Mouse (Mus musculus): Measurements from ENCODE around the gene Trim40. TPM values are rescaled to one million over a fixed set of nuclear protein-coding genes. Genes with fewer than 3 reads are reported as not detected.
"Not testable (repeated sequence)": the region's sequence is repeated elsewhere in the genome, so short reads cannot be mapped to it uniquely, and the experiment has no call there.

Gene Trim40
- polyA plus RNA-seq, 1 experiment = not detected

DNA sequence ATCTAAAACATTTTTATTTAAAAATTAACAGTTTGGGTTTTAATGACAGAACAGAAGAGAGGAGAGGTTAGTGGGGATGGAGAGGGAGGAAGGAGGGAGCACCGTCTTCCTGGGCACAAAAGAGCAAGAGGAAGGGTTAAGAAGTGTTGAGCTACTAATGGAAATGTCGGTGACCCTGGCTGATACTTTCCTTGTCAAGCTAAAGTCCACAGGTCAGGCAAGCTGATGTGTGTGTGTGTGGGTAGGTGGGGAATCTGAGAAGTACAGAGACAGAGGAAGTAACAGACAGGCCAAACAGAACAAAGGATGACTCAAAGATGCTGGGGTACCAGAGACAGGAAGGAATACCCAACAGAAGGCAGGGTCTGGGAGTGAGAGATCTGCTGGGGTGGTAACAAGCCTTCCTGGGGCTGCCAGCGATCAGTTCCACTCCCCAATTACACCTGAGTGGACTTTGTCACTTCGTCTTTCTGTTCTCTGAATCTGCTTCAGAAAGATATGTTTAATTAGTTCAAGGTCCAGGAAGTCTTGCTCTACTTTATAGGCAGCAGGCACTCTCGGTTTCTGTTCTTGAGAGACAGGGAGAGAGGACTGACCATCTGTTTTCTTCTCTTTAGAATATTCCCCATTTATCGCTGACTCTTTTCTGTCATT is 7.8 kb upstream of the Trim40 start, which contains the start of gene Trim31:
Gene Trim31 (plus strand): TSS at position 567 of the 654 bp plus-strand sequence.
- no peak within 1 kb of the TSS for H3K4me3 ChIP-seq (ENCODE audit: insufficient read depth, low read depth, low read length)
- 85% methylated on average over 6 of the region's 6 CpGs for WGBS

GRCm38 (mm10) chr17:36897065-36897464 is 7.1 kb upstream of the Trim40 start:
- TF ChIP-seq CTCF (IDR thresholded peaks at IDR 0.05; ENCODE audit: insufficient read depth, low read depth, low read length) = no peak
- no peak for TF ChIP-seq POLR2A (IDR thresholded peaks at IDR 0.05; ENCODE audit: insufficient read depth, low read depth, low read length)
- Histone ChIP-seq H3K27ac (ENCODE audit: insufficient read depth, low read depth, low read length) (no peak overlapping the region), H3K4me1 (ENCODE audit: control insufficient read depth, insufficient read depth, low read length) (peaks cover 3% of the 10 kb centered on the region), H3K4me3 (ENCODE audit: insufficient read depth, low read depth, low read length) (no peak overlapping the region)

More for the DNA sequence above, 7.8 kb upstream of the Trim40 start, which contains the start of gene Trim31:
- TF ChIP-seq POLR2A (IDR thresholded peaks at IDR 0.05; ENCODE audit: insufficient read depth, low read depth, low read length) (no peak), CTCF (IDR thresholded peaks at IDR 0.05; ENCODE audit: insufficient read depth, low read depth, low read length) (no peak)
- Histone ChIP-seq H3K4me1 (ENCODE audit: control insufficient read depth, insufficient read depth, low read length) (peaks cover 3% of the 10 kb centered on the region), H3K27ac (ENCODE audit: insufficient read depth, low read depth, low read length) (no peak within 1 kb of the TSS)

DNA sequence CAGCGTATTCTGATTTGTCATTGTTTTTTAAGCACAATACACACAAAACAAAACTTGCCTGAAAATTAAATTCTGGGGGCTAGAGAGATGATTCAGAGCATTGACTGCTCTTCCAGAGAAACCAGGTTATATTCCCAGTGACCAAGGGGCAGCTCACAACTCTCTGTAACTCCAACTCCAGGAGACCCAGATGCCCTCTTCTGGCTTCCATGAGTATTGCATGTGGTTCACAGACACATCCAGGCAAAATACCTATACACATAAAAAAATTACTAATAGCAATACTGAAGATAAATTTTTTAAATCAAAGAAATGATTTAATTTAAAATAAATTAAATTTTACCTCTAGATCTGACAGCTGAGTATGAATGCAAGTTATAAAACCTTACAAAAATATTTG is 6.7 kb upstream of the Trim40 start:
- Histone ChIP-seq H3K4me3 (ENCODE audit: insufficient read depth, low read depth, low read length) (no peak overlapping the region), H3K27ac (ENCODE audit: insufficient read depth, low read depth, low read length) (no peak overlapping the region), H3K4me1 (ENCODE audit: control insufficient read depth, insufficient read depth, low read length) (peaks cover 3% of the 10 kb centered on the region)
- 91% methylated on average over 1 of the region's 1 CpGs for WGBS
- TF ChIP-seq POLR2A (IDR thresholded peaks at IDR 0.05; ENCODE audit: insufficient read depth, low read depth, low read length) (no peak), CTCF (IDR thresholded peaks at IDR 0.05; ENCODE audit: insufficient read depth, low read depth, low read length) (no peak)

DNA sequence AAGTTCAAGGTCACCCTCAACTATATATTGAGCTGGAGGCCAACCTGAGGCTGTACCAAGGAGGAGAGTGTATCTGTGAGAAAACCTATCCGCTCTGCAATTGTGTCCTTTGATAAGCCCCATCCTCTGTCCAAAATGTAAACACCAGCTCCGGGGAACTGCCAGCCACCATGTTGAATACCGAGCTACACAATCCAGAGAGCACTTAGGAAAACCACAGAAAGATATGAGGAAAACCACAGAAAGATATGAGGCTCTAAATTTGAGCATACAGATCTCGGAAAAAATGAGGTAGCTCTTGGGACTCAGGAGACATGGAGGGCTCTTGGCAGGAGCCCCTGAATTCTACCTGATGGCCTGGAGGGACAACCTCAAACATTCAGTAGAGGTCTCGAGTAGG is 3.5 kb upstream of the Trim40 start:
- H3K27ac ChIP-seq (ENCODE audit: insufficient read depth, low read depth, low read length) = no peak overlapping the region
- H3K4me3 ChIP-seq (ENCODE audit: insufficient read depth, low read depth, low read length) = no peak overlapping the region
- 83% methylated on average over 5 of the region's 5 CpGs for WGBS
- H3K4me1 ChIP-seq (ENCODE audit: control insufficient read depth, insufficient read depth, low read length) = no peaks in the 10 kb centered on the region
- TF ChIP-seq POLR2A (IDR thresholded peaks at IDR 0.05; ENCODE audit: insufficient read depth, low read depth, low read length) (no peak), CTCF (IDR thresholded peaks at IDR 0.05; ENCODE audit: insufficient read depth, low read depth, low read length) (no peak)

DNA sequence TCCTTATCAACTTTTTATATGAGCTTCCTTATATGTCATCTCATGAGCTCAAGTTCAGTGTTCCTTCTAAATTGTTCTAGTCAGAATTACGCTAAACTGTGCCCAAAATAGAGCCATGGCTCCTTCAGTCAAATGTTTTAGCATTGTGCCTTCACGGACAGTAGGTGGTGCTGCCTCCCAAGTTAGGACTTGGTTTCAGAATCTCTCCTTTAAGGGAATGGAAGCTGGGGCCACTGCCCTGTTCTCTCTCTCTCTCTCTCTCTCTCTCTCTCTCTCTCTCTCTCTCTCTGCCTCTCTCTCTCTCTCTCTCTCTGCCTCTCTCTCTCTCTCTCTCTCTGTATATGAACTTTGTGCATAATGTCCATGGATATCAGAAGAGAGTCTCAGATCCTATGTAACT is 2.4 kb upstream of the Trim40 start:
- Histone ChIP-seq H3K4me3 (ENCODE audit: insufficient read depth, low read depth, low read length) (no peak overlapping the region), H3K27ac (ENCODE audit: insufficient read depth, low read depth, low read length) (no peak overlapping the region), H3K4me1 (ENCODE audit: control insufficient read depth, insufficient read depth, low read length) (no peaks in the 10 kb centered on the region)
- no peak for TF ChIP-seq CTCF (IDR thresholded peaks at IDR 0.05; ENCODE audit: insufficient read depth, low read depth, low read length)
- no peak for TF ChIP-seq POLR2A (IDR thresholded peaks at IDR 0.05; ENCODE audit: insufficient read depth, low read depth, low read length)
- WGBS = 2% methylated on average over 2 of the region's 2 CpGs

- WGBS = 89% methylated on average over 1 of the region's 1 CpGs
- H3K4me1 ChIP-seq (ENCODE audit: control insufficient read depth, insufficient read depth, low read length); H3K27ac ChIP-seq (ENCODE audit: insufficient read depth, low read depth, low read length); H3K4me3 ChIP-seq (ENCODE audit: insufficient read depth, low read depth, low read length): not testable (repeated sequence)
Observed at GRCm38 (mm10) chr17:36891496-36891895, 1.6 kb upstream of the Trim40 start.

DNA sequence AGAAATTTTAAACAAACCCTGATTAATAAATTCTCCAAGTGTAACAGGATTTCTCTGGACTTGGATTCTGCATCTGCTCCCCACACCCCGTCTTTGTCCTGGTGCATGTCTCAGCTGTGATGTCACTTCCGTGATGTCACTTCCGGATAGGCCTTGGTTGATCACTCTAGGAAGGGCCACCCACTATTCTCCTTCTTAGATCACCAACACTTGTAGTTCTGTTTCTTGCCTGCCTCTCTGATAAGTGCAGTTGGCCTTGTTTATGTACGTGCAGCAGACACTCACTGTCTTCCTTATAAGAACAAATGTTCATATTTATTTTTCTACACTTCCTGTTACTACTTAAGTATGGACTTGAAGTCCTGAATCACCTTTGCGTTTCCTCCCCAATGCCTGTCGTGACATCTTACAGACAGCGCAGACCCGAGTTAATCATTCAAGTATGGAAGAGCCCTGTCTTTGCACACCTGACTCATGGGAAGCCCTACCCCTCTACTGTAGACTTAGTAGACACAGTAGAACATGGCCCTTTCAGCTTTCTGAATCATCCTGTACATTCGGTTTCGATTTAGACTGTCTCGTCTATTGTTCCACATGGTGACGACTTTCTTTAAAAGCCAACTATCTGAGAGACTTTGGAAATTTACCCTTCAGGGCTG is 4.7 kb downstream of the Trim40 start:
- Histone ChIP-seq H3K4me1 (ENCODE audit: control insufficient read depth, insufficient read depth, low read length) (no peaks in the 10 kb centered on the region), H3K27ac (ENCODE audit: insufficient read depth, low read depth, low read length) (no peak overlapping the region), H3K4me3 (ENCODE audit: insufficient read depth, low read depth, low read length) (no peak overlapping the region)
- TF ChIP-seq CTCF (IDR thresholded peaks at IDR 0.05; ENCODE audit: insufficient read depth, low read depth, low read length) (no peak), POLR2A (IDR thresholded peaks at IDR 0.05; ENCODE audit: insufficient read depth, low read depth, low read length) (no peak)
- WGBS = 95% methylated on average over 12 of the region's 12 CpGs

DNA sequence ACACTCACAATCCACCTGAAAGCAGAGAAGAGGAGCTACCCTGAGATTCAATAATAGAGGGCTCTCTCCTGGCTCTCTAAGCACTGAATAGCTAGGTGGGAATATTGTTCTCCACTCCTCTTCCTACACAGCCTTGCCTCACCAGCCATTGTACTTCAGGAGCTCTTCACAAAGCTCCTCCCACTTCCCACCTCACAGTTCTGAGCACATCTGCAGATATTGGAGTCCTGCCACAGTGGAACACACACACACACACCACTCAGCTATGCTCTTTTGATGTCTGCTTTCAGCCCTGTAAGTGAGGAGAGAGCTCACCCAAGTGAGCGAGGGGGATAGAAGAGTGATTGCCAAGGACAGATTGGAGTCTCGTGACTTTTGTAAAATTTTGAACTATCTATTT is 6.6 kb downstream of the Trim40 start:
- no peak for TF ChIP-seq CTCF (IDR thresholded peaks at IDR 0.05; ENCODE audit: insufficient read depth, low read depth, low read length)
- no peak for TF ChIP-seq POLR2A (IDR thresholded peaks at IDR 0.05; ENCODE audit: insufficient read depth, low read depth, low read length)

GRCm38 (mm10) chr17:36874636-36875035 is 15.3 kb downstream of the Trim40 start:
- H3K4me1 ChIP-seq (ENCODE audit: control insufficient read depth, insufficient read depth, low read length) = peaks cover 3% of the 10 kb centered on the region; the same call in 1 of the 2 replicates
- WGBS = 56% methylated on average over 4 of the region's 4 CpGs
- H3K27ac ChIP-seq (ENCODE audit: insufficient read depth, low read depth, low read length) = no peak overlapping the region
- TF ChIP-seq CTCF (IDR thresholded peaks at IDR 0.05; ENCODE audit: insufficient read depth, low read depth, low read length) (no peak), POLR2A (IDR thresholded peaks at IDR 0.05; ENCODE audit: insufficient read depth, low read depth, low read length) (no peak)
- H3K4me3 ChIP-seq (ENCODE audit: insufficient read depth, low read depth, low read length) = no peak overlapping the region

More for the DNA sequence above, 6.6 kb downstream of the Trim40 start:
- Histone ChIP-seq H3K4me1 (ENCODE audit: control insufficient read depth, insufficient read depth, low read length) (no peaks in the 10 kb centered on the region), H3K27ac (ENCODE audit: insufficient read depth, low read depth, low read length) (no peak overlapping the region), H3K4me3 (ENCODE audit: insufficient read depth, low read depth, low read length) (no peak overlapping the region)
- 61% methylated on average over 2 of the region's 2 CpGs for WGBS
